Mouse (Mus musculus): ENCODE results near the gene Sema4d. TPM values are rescaled to one million over a fixed set of nuclear protein-coding genes. Genes with fewer than 3 reads are reported as not detected.

Gene Sema4d
- polyA plus RNA-seq, 1 experiment from 2014 or later = 24.6 TPM

- Histone ChIP-seq H3K4me1 (replicated peaks; ENCODE audit: control insufficient read depth, insufficient read depth, low read length) (no peaks in the 10 kb centered on the region), H3K27ac (ENCODE audit: low read length) (no peak overlapping the region), H3K9me3 (ENCODE audit: control insufficient read depth, low read length) (no peaks in the 10 kb centered on the region), H3K36me3 (ENCODE audit: control insufficient read depth, insufficient read depth) (no peaks in the 10 kb centered on the region), H3K9ac (replicated peaks; ENCODE audit: low read depth, low read length) (no peak overlapping the region), H3K27me3 (replicated peaks; ENCODE audit: control insufficient read depth, insufficient read depth, low read length) (no peaks in the 10 kb centered on the region), H3K4me2 (ENCODE audit: low read length) (no peak overlapping the region), H3K4me3 (replicated peaks; ENCODE audit: low read length) (no peak overlapping the region)
- 91% methylated on average over 4 of the region's 4 CpGs for WGBS
- ATAC-seq = no peak
These were observed 154.6 kb downstream of the Sema4d start for GRCm38 (mm10) chr13:51638958-51639357.

Small RNA genes within 50 kb of the gene (microRNA-seq; reads per million reads assigned to microRNA genes)
- not detected for gene Gm23566

Other genes starting within 250 kb of the Sema4d start
- 8.8 and 9.2 TPM in 2 replicates for gene Shc3, start 224.3 kb downstream of the Sema4d start, polyA plus RNA-seq (2015; fragmentation: Nextera tagmentation; extraction: Ambion mirVana)
- 97.5 and 118 TPM in 2 replicates for gene Cks2, start 148.5 kb downstream of the Sema4d start, polyA plus RNA-seq (2015; fragmentation: Nextera tagmentation; extraction: Ambion mirVana)
- 31.2 and 40.0 TPM in 2 replicates for gene Secisbp2, start 142.1 kb downstream of the Sema4d start, polyA plus RNA-seq (2015; fragmentation: Nextera tagmentation; extraction: Ambion mirVana)
- gene Gadd45g, start 52.9 kb upstream of the Sema4d start, polyA plus RNA-seq (2015; fragmentation: Nextera tagmentation; extraction: Ambion mirVana) = 119 and 122 TPM in 2 replicates

All from forebrain, embryonic 16.5 days (tissue).